Mouse (Mus musculus) intestine, postnatal 0 days (tissue): Measurements from ENCODE around the gene Zfp936. TPM values are rescaled to one million over a fixed set of nuclear protein-coding genes. Genes with fewer than 3 reads are reported as not detected.
"Not testable (repeated sequence)": the region's sequence is repeated elsewhere in the genome, so short reads cannot be mapped to it uniquely, and the experiment has no call there.

Source experiments
- ATAC-seq: fragments of 200-750 bp; cut with Nextera tagmentation; 2 replicates; pipeline ENCODE4 v1.8.0; 2017; ENCODE audit warnings: mild to moderate bottlenecking, moderate TSS enrichment, moderate library complexity
- H3K27ac ChIP-seq: fragments of 300-500 bp; sonication (generic); 2 replicates; pipeline ENCODE4 v1.5.1; 2014; ENCODE audit warnings: mild to moderate bottlenecking, low read depth, low read length, moderate library complexity
- H3K27me3 ChIP-seq: fragments of 300-500 bp; sonication (generic); replicated peaks from 2 replicates; pipeline ENCODE4 v1.6.1; 2014; ENCODE audit warnings: low read length, mixed read lengths; ENCODE audit not compliant: control insufficient read depth, insufficient read depth
- H3K36me3 ChIP-seq: fragments of 300-500 bp; sonication (generic); 2 replicates; pipeline ENCODE4 v1.6.1; 2014; ENCODE audit warnings: mild to moderate bottlenecking, moderate library complexity; ENCODE audit not compliant: control insufficient read depth, insufficient read depth
- H3K4me1 ChIP-seq: fragments of 300-500 bp; sonication (generic); replicated peaks from 2 replicates; pipeline ENCODE4 v1.6.1; 2014; ENCODE audit warnings: antibody characterized with exemption, low read length, mixed read lengths; ENCODE audit not compliant: control insufficient read depth, insufficient read depth
- H3K4me2 ChIP-seq: fragments of 300-500 bp; sonication (generic); replicated peaks from 2 replicates; pipeline ENCODE4 v1.6.1; 2014; ENCODE audit warnings: low read depth, mild to moderate bottlenecking, moderate library complexity
- H3K4me3 ChIP-seq: fragments of 300-500 bp; sonication (generic); 2 replicates; pipeline ENCODE4 v1.5.1; 2014; ENCODE audit warnings: low read depth, low read length
- H3K9ac ChIP-seq: fragments of 300-500 bp; sonication (generic); 2 replicates; pipeline ENCODE4 v1.6.1; 2014; ENCODE audit warnings: mild to moderate bottlenecking, low read depth, low read length
- H3K9me3 ChIP-seq: fragments of 300-500 bp; sonication (generic); 2 replicates; pipeline ENCODE4 v1.6.1; 2016; ENCODE audit warnings: mixed run types; ENCODE audit not compliant: control insufficient read depth
- CTCF ChIP-seq: sonication (generic); IDR thresholded peaks from 2 replicates; pipeline ENCODE4 v1.5.1; 2016; ENCODE audit warnings: low read depth, mild to moderate bottlenecking, control low read depth, antibody characterized with exemption, moderate library complexity
- WGBS: fragments of 180-500 bp; shearing (Covaris S2); extraction: QIAGEN DNeasy Blood & Tissue Kit; methylation state at CpG from one replicate; pipeline ENCODE4 v1.1.7; 2014; 5-methylcytosine and 5-hydroxymethylcytosine counted together
- microRNA-seq: library from miRNA; unstranded; fragments of <30 nt; microRNA quantifications from one replicate; pipeline ENCODE4, GENCODE M21; 2016
- polyA plus RNA-seq: library from polyadenylated mRNA; unstranded; fragments of >200 nt; fragmentation: Nextera tagmentation; extraction: Ambion mirVana; gene quantifications from 2 replicates; pipeline ENCODE4 v1.2.1, GENCODE M21; 2015

Gene Zfp936
- polyA plus RNA-seq, 1 experiment from 2014 or later, result not detected

DNA sequence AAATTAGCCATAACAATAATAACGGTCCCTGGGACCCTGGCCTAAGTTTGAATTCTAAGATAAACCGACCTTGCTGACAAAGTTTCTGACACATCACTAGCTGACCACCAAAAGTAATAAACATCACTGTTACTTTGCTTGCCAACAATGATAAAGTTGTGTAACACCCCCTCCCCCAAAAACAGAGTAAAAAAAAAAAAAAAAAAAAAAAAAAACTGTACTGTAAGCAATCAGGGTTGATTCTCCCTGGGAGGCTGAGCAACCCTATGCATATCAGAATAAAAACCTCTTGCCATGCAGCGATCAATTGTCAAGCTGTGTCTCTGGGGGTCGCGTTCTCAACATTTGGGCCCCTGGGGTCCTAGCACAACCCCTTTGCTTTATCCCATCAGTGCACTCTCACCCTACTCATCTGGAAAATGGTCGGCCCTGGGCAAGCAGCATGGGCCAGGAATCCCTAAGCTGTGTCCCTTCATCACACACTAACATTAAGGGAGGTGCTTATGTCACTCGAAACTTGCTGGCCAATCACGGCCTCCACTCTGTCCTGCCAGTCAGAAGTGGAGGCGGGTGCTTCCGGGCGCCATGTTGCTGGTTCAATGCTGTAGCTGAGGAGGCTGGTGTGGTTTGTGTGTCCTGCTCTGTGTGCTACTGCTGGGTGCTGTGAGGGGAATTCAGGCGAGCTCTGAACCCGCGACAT lies 63.1 kb downstream of the Zfp936 start:
- Histone ChIP-seq H3K9me3 (peaks cover 24% of the 10 kb centered on the region), H3K27me3 (no peaks in the 10 kb centered on the region), H3K4me3 (no peak overlapping the region), H3K36me3 (no peaks in the 10 kb centered on the region), H3K27ac (no peak overlapping the region), H3K4me2 (no peak overlapping the region), H3K4me1 (no peaks in the 10 kb centered on the region), H3K9ac (no peak overlapping the region)
- no peak for TF ChIP-seq CTCF
- 85% methylated on average over 14 of the region's 14 CpGs for WGBS
- ATAC-seq, result no peak

DNA sequence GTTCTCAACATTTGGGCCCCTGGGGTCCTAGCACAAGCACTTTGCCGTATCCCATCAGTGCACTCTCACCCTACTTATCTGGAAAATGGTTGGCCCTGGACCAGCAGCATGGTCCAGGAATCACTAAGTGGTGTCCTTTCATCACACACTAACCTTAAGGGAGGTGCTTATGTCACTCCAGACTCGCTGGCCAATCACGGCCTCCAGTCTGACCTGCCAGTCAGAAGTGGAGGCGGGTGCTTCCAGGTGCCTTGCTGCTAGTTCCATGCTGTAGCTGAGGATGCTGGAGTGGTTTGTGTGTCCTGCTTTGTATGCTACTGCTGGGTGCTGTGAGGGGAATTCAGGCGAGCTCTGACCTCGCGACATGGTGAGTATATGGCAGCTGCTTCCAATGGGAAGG lies 99.8 kb downstream of the Zfp936 start:
- not testable (repeated sequence) for H3K27me3 ChIP-seq, H3K9me3 ChIP-seq, ATAC-seq, H3K4me3 ChIP-seq, H3K27ac ChIP-seq, H3K4me1 ChIP-seq, H3K9ac ChIP-seq, H3K4me2 ChIP-seq, H3K36me3 ChIP-seq
- WGBS, result 78% methylated on average over 7 of the region's 7 CpGs

Small RNAs within 50 kb of the gene (microRNA-seq; reads per million reads assigned to microRNA genes)
- gene Gm22707, result not detected

Other genes with a start within 250 kb of the Zfp936 start
- not detected in 2 replicates for gene Gm2381, start 247.0 kb upstream of the Zfp936 start, polyA plus RNA-seq
- not detected in 2 replicates for gene Vmn2r63, start 180.4 kb upstream of the Zfp936 start, polyA plus RNA-seq
- gene Gm9268, start 95.5 kb upstream of the Zfp936 start, polyA plus RNA-seq, result not detected in 2 replicates
- gene Zfp715, start 199.1 kb downstream of the Zfp936 start, polyA plus RNA-seq, result 5.3 and 5.5 TPM in 2 replicates
- 0.25 and 0.33 TPM in 2 replicates for gene Siglecf, start 237.1 kb downstream of the Zfp936 start, polyA plus RNA-seq